Mouse (Mus musculus) myocyte (in vitro differentiated cells): Measurements from ENCODE around the gene G6pc2.

ENCODE experiments used
- MYOD1 ChIP-seq, 3 experiments: IDR thresholded peaks; one replicate each; pipeline ENCODE4 v1.6.1; 2011; ENCODE audit warnings: control low read depth in 2 of 3, low read depth in 2 of 3, mild to moderate bottlenecking in 2 of 3, moderate library complexity in 1 of 3; ENCODE audit not compliant: insufficient read length in 2 of 3, control insufficient read depth in 1 of 3
- MYOG ChIP-seq, 3 experiments: IDR thresholded peaks; one replicate each; pipeline ENCODE4 v1.6.1; 2011; ENCODE audit warnings: control low read depth in 2 of 3, low read depth in 2 of 3, mild to moderate bottlenecking in 2 of 3; ENCODE audit not compliant: insufficient read length in 2 of 3, control insufficient read depth in 1 of 3, insufficient read depth in 1 of 3
- POLR2A ChIP-seq: IDR thresholded peaks from one replicate; pipeline ENCODE4 v1.6.1; 2011; ENCODE audit warnings: low read depth, mild to moderate bottlenecking, control low read depth, moderate library complexity; ENCODE audit not compliant: insufficient read length
- POLR2AphosphoS2 ChIP-seq: IDR thresholded peaks from one replicate; pipeline ENCODE4 v1.6.1; 2011; ENCODE audit warnings: low read depth, control low read depth; ENCODE audit not compliant: insufficient read length
- TCF12 ChIP-seq: IDR thresholded peaks from one replicate; pipeline ENCODE4 v1.6.1; 2011; ENCODE audit warnings: mild to moderate bottlenecking, control low read depth; ENCODE audit not compliant: poor library complexity, insufficient read depth, severe bottlenecking

- TF ChIP-seq POLR2A (no peak), MYOD1 (IDR thresholded peaks at IDR 0.05; ENCODE audit: control insufficient read depth in 1 of 3, insufficient read length in 2 of 3, low read depth in 2 of 3) (no peak), TCF12 (no peak), MYOG (IDR thresholded peaks at IDR 0.05; ENCODE audit: control insufficient read depth in 1 of 3, insufficient read depth in 1 of 3, insufficient read length in 2 of 3, low read depth in 2 of 3) (no peak), POLR2AphosphoS2 (no peak)
Observed at GRCm38 (mm10) chr2:69224724-69225123, 13.9 kb downstream of the G6pc2 start.
